Mouse (Mus musculus): ENCODE results near the gene Mx1. TPM values are rescaled to one million over a fixed set of nuclear protein-coding genes. Genes with fewer than 3 reads are reported as not detected.

The Mx1 gene
- polyA plus RNA-seq, 1 experiment from 2014 or later: not detected

DNA sequence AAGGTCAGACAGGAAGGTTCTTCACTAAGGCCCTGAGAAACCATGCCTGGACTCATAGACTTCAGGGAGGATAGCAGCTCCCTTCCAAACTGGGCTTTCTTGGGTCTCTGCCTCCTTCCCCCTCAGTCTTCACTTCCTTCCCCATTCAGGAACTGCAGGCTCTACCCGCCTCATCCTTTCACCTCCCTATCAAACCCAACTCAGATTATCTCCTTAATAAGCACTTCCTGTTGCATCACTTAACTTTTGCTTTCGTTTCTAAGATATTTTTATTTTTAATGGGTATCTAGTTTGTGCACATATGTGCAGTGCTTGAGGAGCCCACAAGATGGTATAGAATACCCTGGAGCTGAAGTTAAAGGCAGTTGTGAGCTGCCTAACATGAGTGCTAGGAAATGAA, 15.9 kb upstream of the Mx1 start:
- H3K4me3 ChIP-seq: no peak overlapping the region
- WGBS: 83% methylated on average over 2 of the region's 2 CpGs
- no peaks in the 10 kb centered on the region for H3K4me1 ChIP-seq
- H3K4me2 ChIP-seq: no peak overlapping the region
- no peak overlapping the region for H3K27ac ChIP-seq
- H3K27me3 ChIP-seq: no peaks in the 10 kb centered on the region
- no peaks in the 10 kb centered on the region for H3K9me3 ChIP-seq (replicated peaks)
- no peaks in the 10 kb centered on the region for H3K36me3 ChIP-seq (ENCODE audit: poor library complexity, severe bottlenecking)
- ATAC-seq: no peak
- no peak overlapping the region for H3K9ac ChIP-seq

GRCm38 (mm10) chr16:97476524-97476923, 13.8 kb upstream of the Mx1 start:
- Histone ChIP-seq H3K27me3 (no peaks in the 10 kb centered on the region), H3K9me3 (replicated peaks) (no peaks in the 10 kb centered on the region), H3K9ac (no peak overlapping the region), H3K36me3 (ENCODE audit: poor library complexity, severe bottlenecking) (no peaks in the 10 kb centered on the region), H3K4me1 (no peaks in the 10 kb centered on the region), H3K27ac (no peak overlapping the region), H3K4me3 (no peak overlapping the region), H3K4me2 (no peak overlapping the region)
- WGBS: 96% methylated on average over 1 of the region's 1 CpGs
- ATAC-seq: no peak

DNA sequence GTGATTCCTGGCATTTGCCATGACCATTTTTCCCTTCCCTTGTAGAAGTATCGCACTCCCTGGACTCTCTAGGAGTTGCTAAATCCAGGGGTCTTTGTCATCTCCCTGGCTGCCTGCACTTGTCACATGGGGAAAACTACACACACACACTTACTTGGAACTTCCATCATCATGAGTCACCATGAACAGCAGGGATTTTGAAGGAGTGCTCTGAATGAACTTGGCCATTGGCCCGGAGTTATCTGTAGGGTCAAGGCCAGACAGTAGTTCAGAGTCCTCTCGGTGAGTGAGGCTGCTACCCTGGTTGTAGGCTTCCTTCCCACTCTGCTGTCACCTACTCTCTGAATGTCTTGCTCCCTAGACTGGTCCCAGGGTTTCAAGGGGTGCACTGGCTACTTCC, 12.9 kb upstream of the Mx1 start:
- Histone ChIP-seq H3K36me3 (ENCODE audit: poor library complexity, severe bottlenecking) (no peaks in the 10 kb centered on the region), H3K4me1 (no peaks in the 10 kb centered on the region), H3K9me3 (replicated peaks) (no peaks in the 10 kb centered on the region), H3K27ac (no peak overlapping the region), H3K4me3 (no peak overlapping the region), H3K27me3 (no peaks in the 10 kb centered on the region), H3K4me2 (no peak overlapping the region), H3K9ac (no peak overlapping the region)
- WGBS: 90% methylated on average over 3 of the region's 3 CpGs
- no peak for ATAC-seq

DNA sequence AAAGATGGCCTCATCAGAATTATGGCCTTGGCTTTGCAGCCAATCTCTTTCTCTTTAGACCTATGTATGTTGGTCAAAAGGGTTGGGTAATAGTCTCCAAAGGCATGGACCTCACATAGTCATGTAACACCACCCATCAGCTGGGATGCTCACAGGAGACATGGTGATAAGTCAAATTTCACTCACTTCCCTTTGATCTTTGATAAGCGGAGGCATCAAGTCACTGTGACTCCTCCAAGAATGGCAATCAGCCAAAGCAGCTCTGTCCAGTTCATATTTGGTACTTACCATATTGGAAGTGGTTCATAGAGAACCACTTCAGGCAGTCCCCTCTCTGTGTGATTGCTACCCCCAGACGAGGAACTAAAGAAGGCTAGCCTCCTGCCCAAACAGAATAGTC, 12.0 kb upstream of the Mx1 start:
- no peaks in the 10 kb centered on the region for H3K36me3 ChIP-seq (ENCODE audit: poor library complexity, severe bottlenecking)
- no peak for ATAC-seq
- H3K4me3 ChIP-seq: no peak overlapping the region
- 88% methylated on average over 2 of the region's 2 CpGs for WGBS
- H3K27me3 ChIP-seq: no peaks in the 10 kb centered on the region
- H3K4me1 ChIP-seq: no peaks in the 10 kb centered on the region
- no peak overlapping the region for H3K4me2 ChIP-seq
- no peaks in the 10 kb centered on the region for H3K9me3 ChIP-seq (replicated peaks)
- H3K27ac ChIP-seq: no peak overlapping the region
- H3K9ac ChIP-seq: no peak overlapping the region

GRCm38 (mm10) chr16:97467993-97468791, 5.5 kb upstream of the Mx1 start:
- no peak for ATAC-seq
- H3K27ac ChIP-seq: no peak overlapping the region
- WGBS: 86% methylated on average over 4 of the region's 4 CpGs
- no peaks in the 10 kb centered on the region for H3K36me3 ChIP-seq (ENCODE audit: poor library complexity, severe bottlenecking)
- H3K9me3 ChIP-seq (replicated peaks): no peaks in the 10 kb centered on the region
- no peaks in the 10 kb centered on the region for H3K27me3 ChIP-seq
- no peaks in the 10 kb centered on the region for H3K4me1 ChIP-seq
- no peak overlapping the region for H3K4me2 ChIP-seq
- H3K9ac ChIP-seq: no peak overlapping the region
- H3K4me3 ChIP-seq: no peak overlapping the region

DNA sequence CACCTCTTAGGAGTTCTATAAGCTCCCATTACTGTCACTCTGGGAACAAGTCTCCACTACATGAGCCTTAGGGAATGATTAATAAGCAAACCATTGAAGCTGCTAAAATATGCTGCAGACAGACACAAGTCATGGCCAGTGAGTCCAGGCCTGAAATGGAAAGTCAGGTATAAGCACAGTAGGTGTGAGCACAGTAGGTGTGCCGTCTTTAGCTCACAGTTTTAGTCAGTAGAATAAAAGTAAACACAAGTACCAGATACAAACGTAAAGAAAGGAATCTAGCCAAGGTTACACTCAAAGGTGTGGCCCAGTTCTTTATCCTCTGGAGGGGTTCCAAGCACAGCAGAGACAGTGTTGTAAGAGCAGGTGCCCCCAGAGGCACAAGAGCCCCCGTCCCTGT, 4.8 kb upstream of the Mx1 start:
- H3K4me2 ChIP-seq: no peak overlapping the region
- H3K9ac ChIP-seq: no peak overlapping the region
- WGBS: 83% methylated on average over 3 of the region's 3 CpGs

DNA sequence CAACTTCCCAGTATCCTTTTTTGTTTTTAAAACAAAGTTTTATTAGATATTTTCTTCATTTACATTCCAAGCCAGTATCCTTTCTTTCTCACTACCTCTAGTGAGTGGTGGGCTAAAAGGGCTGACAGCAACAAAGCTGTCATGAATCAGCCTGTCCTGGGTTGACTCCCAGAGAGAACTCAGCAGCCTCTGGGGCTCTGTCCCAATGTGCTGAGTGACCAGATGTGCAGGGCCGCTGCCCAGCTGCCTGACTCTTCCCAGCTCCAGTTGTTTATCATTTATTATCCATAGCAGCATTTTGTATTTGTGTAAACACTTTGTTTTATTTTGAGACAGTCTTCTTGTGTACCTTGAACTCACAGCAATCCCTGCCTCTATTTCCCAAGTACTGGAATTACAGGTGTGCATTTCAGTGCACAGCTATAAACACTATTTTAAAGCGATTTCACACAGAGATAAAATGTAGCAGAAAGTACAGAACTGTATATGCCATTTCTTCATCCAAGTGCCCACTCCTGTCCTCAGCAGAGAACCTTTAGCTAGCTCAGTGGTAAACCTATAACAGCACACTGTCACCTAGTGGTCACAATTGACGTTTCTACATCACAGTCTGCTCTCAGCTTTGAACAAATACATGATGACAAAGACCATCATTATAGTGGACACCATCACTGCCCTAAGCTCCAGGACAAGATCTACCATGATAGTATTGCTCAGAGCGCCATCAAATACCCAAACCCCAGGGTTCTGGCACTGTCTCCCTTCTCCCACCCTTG, 3.7 kb upstream of the Mx1 start:
- Histone ChIP-seq H3K27me3 (no peaks in the 10 kb centered on the region), H3K9ac (no peak overlapping the region), H3K36me3 (ENCODE audit: poor library complexity, severe bottlenecking) (no peaks in the 10 kb centered on the region), H3K4me1 (no peaks in the 10 kb centered on the region; the same call in 1 of the 2 replicates), H3K9me3 (replicated peaks) (no peaks in the 10 kb centered on the region), H3K4me2 (no peak overlapping the region), H3K4me3 (no peak overlapping the region), H3K27ac (no peak overlapping the region)
- WGBS: 58% methylated on average over 4 of the region's 4 CpGs
- ATAC-seq: no peak

More for the DNA sequence above, 4.8 kb upstream of the Mx1 start:
- Histone ChIP-seq H3K27me3 (no peaks in the 10 kb centered on the region), H3K36me3 (ENCODE audit: poor library complexity, severe bottlenecking) (no peaks in the 10 kb centered on the region), H3K9me3 (replicated peaks) (no peaks in the 10 kb centered on the region), H3K4me1 (no peaks in the 10 kb centered on the region; the same call in 1 of the 2 replicates), H3K27ac (no peak overlapping the region), H3K4me3 (no peak overlapping the region)
- ATAC-seq: no peak

DNA sequence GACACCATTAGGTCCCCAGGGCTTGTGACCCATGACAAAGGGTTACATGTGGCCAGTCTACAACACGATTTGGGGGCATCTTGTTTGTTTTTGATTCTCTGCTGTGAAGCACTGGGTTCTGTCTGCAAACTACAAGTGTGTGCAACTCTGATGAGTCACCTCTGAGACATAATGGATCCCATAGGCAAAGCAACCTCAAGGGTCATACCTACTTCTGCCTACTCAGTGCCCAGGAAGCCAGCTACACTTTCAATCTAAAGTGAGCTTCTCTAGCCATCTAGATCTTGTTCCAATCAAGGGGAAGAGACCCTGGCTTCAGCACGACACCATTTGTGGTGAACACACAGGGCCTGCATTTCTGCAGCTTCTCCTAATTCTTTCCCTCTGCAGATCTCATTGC, 1.4 kb downstream of the Mx1 start:
- Histone ChIP-seq H3K4me2 (no peak overlapping the region), H3K4me1 (no peaks in the 10 kb centered on the region; the same call in 1 of the 2 replicates), H3K4me3 (no peak overlapping the region), H3K9me3 (replicated peaks) (no peaks in the 10 kb centered on the region), H3K9ac (no peak overlapping the region), H3K27ac (no peak overlapping the region), H3K27me3 (no peaks in the 10 kb centered on the region), H3K36me3 (ENCODE audit: poor library complexity, severe bottlenecking) (no peaks in the 10 kb centered on the region)
- no peak for ATAC-seq
- 75% methylated on average over 2 of the region's 2 CpGs for WGBS

- Histone ChIP-seq H3K4me1 (no peaks in the 10 kb centered on the region; the same call in 1 of the 2 replicates), H3K4me2 (no peak overlapping the region), H3K4me3 (no peak overlapping the region), H3K36me3 (ENCODE audit: poor library complexity, severe bottlenecking) (no peaks in the 10 kb centered on the region), H3K9ac (no peak overlapping the region), H3K27me3 (no peaks in the 10 kb centered on the region), H3K27ac (no peak overlapping the region), H3K9me3 (replicated peaks) (no peaks in the 10 kb centered on the region)
- ATAC-seq: no peak
- 79% methylated on average over 1 of the region's 1 CpGs for WGBS
These were observed 2.9 kb downstream of the Mx1 start for GRCm38 (mm10) chr16:97459831-97460230.

DNA sequence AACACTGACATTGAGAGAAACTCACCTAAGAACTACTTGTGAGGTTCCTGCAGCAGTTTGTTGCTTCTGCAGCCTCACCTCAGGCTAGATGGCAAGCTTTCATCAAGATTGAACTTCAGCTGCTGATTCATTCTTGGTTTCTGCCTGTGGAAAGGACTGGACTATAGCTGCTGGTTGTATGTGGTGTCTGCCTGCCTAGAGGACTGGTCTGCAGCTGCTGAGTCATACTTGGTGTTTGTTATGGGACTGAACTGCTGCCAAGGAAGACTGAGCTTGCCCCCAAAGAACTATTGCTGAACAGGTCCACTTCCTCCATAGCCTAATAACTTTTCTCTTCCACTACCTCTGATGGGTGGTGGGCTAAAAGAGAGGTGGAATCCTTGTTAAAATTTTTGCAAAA, 15.3 kb downstream of the Mx1 start:
- ATAC-seq: no peak
- no peak overlapping the region for H3K4me3 ChIP-seq

DNA sequence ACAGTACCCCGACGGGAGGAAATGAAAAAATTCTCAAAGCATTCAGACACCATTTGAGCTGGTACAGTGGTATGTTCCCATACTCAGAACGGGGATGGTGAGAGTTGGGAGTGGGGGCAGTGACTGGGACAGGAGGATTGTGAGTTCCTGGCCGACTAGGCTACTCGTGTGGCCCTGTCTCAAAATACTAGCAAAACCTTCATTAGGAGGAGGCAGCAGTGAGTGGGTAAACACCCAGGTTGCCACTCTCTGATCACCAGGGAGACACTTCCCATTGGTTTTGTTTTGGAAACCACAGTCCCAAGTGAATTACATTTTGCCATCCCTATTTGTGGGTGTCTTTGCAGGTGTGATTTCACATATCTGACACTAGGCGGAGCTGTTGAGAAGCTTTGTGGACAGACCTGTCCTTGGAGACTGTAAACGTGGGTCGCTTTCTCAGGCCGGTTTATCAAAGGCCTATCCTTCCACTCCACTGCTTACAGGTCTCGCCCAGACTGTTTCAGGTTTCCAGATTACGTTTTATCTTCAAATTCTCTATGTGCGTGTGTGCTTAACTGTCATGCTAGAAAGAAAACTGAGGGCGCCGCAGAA, 18.9 kb downstream of the Mx1 start:
- H3K36me3 ChIP-seq (ENCODE audit: poor library complexity, severe bottlenecking): no peaks in the 10 kb centered on the region
- no peak overlapping the region for H3K9ac ChIP-seq
- H3K27me3 ChIP-seq: no peaks in the 10 kb centered on the region
- peak; percentile 68 for ATAC-seq
- no peaks in the 10 kb centered on the region for H3K4me1 ChIP-seq
- H3K4me3 ChIP-seq: no peak overlapping the region
- H3K27ac ChIP-seq: no peak overlapping the region
- 49% methylated on average over 14 of the region's 14 CpGs for WGBS
- no peak overlapping the region for H3K4me2 ChIP-seq
- no peaks in the 10 kb centered on the region for H3K9me3 ChIP-seq (replicated peaks)

More for the DNA sequence above, 15.3 kb downstream of the Mx1 start:
- no peak overlapping the region for H3K9ac ChIP-seq
- no peak overlapping the region for H3K4me2 ChIP-seq
- no peaks in the 10 kb centered on the region for H3K27me3 ChIP-seq
- no peaks in the 10 kb centered on the region for H3K9me3 ChIP-seq (replicated peaks)
- no peaks in the 10 kb centered on the region for H3K36me3 ChIP-seq (ENCODE audit: poor library complexity, severe bottlenecking)
- no peak overlapping the region for H3K27ac ChIP-seq
- no peaks in the 10 kb centered on the region for H3K4me1 ChIP-seq

DNA sequence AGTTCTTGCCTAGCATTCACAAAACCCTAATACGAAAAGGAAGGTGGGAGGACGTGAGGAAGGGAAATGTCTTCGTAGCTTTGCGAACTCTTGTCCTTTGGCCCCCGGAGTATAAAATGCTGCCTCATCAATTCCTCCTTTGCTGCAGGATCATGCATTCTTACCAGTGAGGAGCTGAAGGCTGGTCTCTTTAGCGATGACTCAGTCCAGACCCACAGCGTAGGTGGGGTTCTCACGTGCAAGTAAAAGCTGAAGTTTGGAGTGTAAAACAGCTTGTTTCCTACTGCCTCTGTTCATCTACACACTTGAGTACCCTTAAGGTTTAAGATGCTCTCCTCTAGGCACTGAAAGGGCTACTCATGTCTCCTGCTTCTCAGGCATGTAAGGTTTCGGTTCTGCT, 20.7 kb downstream of the Mx1 start:
- Histone ChIP-seq H3K27me3 (no peaks in the 10 kb centered on the region), H3K36me3 (ENCODE audit: poor library complexity, severe bottlenecking) (no peaks in the 10 kb centered on the region), H3K4me2 (no peak overlapping the region), H3K9ac (no peak overlapping the region), H3K9me3 (replicated peaks) (no peaks in the 10 kb centered on the region), H3K4me1 (no peaks in the 10 kb centered on the region), H3K4me3 (no peak overlapping the region), H3K27ac (no peak overlapping the region)
- WGBS: 88% methylated on average over 9 of the region's 9 CpGs
- no peak for ATAC-seq

All from forebrain, embryonic 13.5 days (tissue).